Mouse (Mus musculus): ENCODE measurements around the gene Hspb3. TPM values are rescaled to one million over a fixed set of nuclear protein-coding genes. Genes with fewer than 3 reads are reported as not detected.

The Hspb3 gene
- 1.1 and 2.0 TPM in 2 replicates for polyA plus RNA-seq (2015; fragmentation: Nextera tagmentation; extraction: Ambion mirVana)

DNA sequence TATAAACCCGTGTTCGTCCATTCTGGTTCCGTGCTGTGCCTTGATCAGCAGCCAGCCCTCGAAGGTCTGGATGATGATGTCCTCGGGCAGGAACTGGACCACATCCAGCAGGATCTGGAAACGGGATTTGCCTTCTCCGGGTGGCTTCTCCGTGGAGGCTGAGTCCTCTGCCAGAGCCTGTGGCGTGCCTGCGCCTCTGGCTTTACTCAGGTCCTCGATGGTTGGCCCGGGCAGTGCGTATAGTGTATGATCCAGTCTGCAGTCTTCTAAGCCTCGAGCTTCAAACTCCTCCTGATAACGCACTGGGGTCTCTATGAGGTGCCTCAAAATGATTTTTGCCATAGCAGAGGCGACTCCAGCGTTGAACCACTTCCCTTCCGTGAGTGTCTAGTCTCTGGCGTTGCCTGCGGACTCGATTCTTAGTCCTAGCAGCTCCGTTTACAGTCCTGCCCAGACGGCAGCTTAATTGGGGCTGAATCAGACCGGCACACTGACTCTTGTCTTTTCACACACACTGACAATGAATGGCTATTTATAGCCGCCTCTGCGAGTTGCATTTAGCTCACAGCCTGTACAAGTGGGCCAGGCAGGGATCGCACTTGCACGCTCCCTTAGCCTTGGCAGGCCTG lies at the start of gene Hspb3:
TSS of gene Hspb3 (minus strand) at position 526 of the 629 bp plus-strand sequence.
- H3K4me2 ChIP-seq, result peak within 1 kb of the TSS; percentile 26
- H3K9ac ChIP-seq, result no peak within 1 kb of the TSS
- no peak within 1 kb of the TSS for H3K4me3 ChIP-seq
- no peaks in the 10 kb centered on the region for H3K27me3 ChIP-seq
- ATAC-seq (ENCODE audit: borderline replicate concordance, extremely low read depth, low FRiP score, low TSS enrichment), result no peak
- no peaks in the 10 kb centered on the region for H3K36me3 ChIP-seq
- H3K9me3 ChIP-seq, result no peaks in the 10 kb centered on the region
- no peak within 1 kb of the TSS for H3K27ac ChIP-seq
- H3K4me1 ChIP-seq, result no peaks in the 10 kb centered on the region
- WGBS, result 59% methylated on average over 28 of the region's 28 CpGs

DNA sequence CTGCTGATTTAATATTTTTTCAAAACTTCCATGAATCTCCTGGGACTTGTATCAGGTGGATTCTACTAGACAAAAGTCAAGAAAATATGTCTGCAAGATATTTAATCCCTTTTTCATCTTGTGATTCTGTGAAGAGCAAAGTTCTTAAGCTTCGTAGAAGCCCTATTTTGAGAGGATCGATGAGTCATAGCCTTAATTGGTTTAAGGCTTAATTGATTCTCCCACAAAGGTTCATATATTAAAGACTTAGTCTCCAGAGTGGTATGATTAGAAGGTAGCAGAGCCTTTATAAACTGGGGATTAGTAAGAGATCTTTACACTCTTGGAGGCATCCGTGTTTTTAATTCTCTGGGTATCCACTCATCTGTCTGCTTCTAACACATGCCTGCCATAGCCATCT lies 49.7 kb upstream of the Hspb3 start:
- Histone ChIP-seq H3K36me3 (no peaks in the 10 kb centered on the region), H3K9me3 (no peaks in the 10 kb centered on the region), H3K27ac (no peak overlapping the region), H3K4me3 (no peak overlapping the region), H3K4me1 (no peaks in the 10 kb centered on the region), H3K9ac (no peak overlapping the region), H3K27me3 (no peaks in the 10 kb centered on the region), H3K4me2 (no peak overlapping the region)
- WGBS, result 92% methylated on average over 3 of the region's 3 CpGs
- no peak for ATAC-seq (ENCODE audit: borderline replicate concordance, extremely low read depth, low FRiP score, low TSS enrichment)

DNA sequence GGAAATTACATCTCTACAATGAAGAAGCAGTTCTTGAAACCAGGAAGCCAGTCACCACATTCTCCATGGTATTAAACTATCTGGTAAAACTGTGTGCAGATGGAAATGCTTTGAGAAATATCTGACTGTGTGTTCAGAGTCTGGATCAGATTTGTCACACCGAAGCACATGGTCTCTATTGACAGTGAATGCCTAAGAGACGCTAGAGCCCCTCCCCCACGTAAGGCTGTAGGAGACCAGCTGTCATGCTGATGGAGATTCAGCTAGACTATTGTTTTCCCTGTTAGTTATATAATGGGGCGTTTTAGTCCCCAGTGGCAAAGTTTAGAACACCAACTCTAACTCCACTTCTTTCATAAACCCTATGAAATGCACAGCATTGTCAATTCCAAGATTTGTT lies 42.7 kb upstream of the Hspb3 start:
- no peak for ATAC-seq (ENCODE audit: borderline replicate concordance, extremely low read depth, low FRiP score, low TSS enrichment)
- Histone ChIP-seq H3K36me3 (no peaks in the 10 kb centered on the region), H3K4me3 (no peak overlapping the region), H3K27me3 (no peaks in the 10 kb centered on the region), H3K9me3 (no peaks in the 10 kb centered on the region), H3K4me2 (no peak overlapping the region), H3K4me1 (no peaks in the 10 kb centered on the region), H3K27ac (no peak overlapping the region), H3K9ac (no peak overlapping the region)
- 32% methylated on average over 4 of the region's 4 CpGs for WGBS

DNA sequence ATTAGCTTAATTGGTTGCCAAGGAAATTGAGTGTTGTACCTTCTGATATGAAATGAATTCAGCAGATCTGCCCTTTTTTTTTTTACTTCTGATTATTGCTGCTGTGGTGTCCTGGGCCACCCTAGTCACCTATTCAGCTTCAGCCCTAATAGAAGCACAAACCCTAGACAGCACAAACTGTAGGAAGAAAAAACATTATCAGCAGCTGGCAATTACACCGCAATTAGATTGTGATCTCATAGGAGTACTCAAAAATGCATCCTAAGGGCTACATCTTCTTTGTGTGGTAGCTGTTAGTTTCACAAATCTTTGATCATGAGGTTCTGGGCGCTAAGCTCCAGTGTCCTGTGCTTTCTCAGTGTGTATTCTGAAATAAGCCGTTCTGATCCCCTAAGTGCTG lies 37.7 kb upstream of the Hspb3 start:
- Histone ChIP-seq H3K9me3 (no peaks in the 10 kb centered on the region; the same call in 1 of the 2 replicates), H3K9ac (no peak overlapping the region), H3K4me3 (no peak overlapping the region), H3K27me3 (no peaks in the 10 kb centered on the region), H3K4me2 (no peak overlapping the region), H3K36me3 (no peaks in the 10 kb centered on the region), H3K27ac (no peak overlapping the region), H3K4me1 (peaks cover 4% of the 10 kb centered on the region; the same call in 1 of the 2 replicates)
- 81% methylated on average over 3 of the region's 3 CpGs for WGBS
- ATAC-seq (ENCODE audit: borderline replicate concordance, extremely low read depth, low FRiP score, low TSS enrichment), result no peak

DNA sequence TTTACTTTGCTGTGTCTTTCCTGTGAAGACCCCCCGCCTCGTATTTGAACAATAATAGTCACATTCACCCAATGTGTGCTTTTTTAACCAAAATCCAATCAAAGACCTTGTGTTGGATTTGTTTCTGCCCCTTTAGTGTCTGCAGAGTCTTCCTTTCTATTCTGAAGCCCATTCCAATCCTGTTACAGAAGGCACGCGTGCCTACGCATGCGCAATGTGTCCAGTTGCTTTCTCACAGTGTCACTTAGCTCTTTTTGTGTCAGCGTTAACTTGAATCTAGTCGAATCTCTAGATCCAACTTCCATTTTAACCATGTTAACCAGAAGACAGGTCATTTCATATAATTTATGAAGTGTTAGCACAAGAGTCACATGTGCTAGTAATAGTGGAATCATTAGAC lies 36.5 kb upstream of the Hspb3 start:
- Histone ChIP-seq H3K4me2 (0 out of 2 replicates have a peak overlapping the region, but pooled peaks have one; percentile 12), H3K9ac (no peak overlapping the region), H3K4me1 (peaks cover 4% of the 10 kb centered on the region; the same call in 1 of the 2 replicates), H3K27me3 (no peaks in the 10 kb centered on the region), H3K27ac (no peak overlapping the region), H3K4me3 (no peak overlapping the region), H3K36me3 (no peaks in the 10 kb centered on the region), H3K9me3 (no peaks in the 10 kb centered on the region; the same call in 1 of the 2 replicates)
- 74% methylated on average over 8 of the region's 8 CpGs for WGBS
- ATAC-seq (ENCODE audit: borderline replicate concordance, extremely low read depth, low FRiP score, low TSS enrichment), result no peak

DNA sequence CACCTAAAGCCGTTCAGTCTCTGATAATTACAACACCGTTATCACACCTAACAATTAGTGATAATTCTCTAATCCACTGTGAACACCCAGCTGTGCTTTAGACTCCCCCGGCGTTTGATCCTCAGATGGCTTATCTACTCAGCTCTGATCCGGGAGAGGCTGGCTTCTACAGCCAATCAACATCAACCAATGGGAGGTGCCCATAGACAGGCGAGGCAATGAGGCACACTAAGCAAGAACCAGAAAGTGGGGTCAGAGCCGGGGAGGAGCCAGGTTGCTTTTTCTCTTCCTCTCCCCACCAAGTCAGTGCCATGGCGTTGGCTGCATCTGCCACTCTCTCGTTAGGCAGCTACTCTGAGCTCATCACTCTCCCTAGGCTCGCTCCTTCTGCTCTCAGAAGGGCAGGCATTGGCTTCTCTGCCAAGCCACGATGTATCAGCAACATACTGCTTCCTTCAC lies 36.0 kb upstream of the Hspb3 start:
- no peaks in the 10 kb centered on the region for H3K27me3 ChIP-seq
- 37% methylated on average over 11 of the region's 11 CpGs for WGBS
- H3K9ac ChIP-seq, result no peak overlapping the region
- peaks cover 4% of the 10 kb centered on the region; the same call in 1 of the 2 replicates for H3K4me1 ChIP-seq
- no peak overlapping the region for H3K27ac ChIP-seq
- H3K36me3 ChIP-seq, result no peaks in the 10 kb centered on the region
- peak overlapping the region; percentile 12; the same call in 1 of the 2 replicates for H3K4me2 ChIP-seq
- ATAC-seq (ENCODE audit: borderline replicate concordance, extremely low read depth, low FRiP score, low TSS enrichment), result no peak
- no peak overlapping the region for H3K4me3 ChIP-seq
- H3K9me3 ChIP-seq, result no peaks in the 10 kb centered on the region; the same call in 1 of the 2 replicates

DNA sequence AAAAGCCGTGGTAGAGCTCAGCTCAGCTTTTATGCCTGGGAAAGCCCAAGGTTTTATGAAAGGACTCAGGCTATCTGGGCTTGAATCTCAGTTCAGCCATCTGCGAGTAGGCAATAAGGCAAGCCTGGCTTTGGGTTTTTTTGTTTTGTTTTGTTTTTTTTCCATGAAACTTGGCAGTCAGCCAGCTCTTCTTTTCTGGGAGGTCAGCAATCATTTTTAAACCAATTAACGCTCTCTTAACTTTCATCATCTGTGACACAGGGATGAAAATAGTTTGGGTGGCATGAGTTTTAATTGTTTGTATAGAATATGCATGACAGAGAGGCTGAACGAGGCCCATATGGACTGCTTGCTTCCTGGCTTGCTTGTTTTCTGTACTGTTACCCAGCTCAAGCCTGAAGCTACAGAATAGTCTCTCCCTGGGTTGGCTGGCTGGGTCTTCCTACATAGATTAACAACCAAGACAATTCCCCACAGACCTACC lies 33.4 kb upstream of the Hspb3 start:
- no peaks in the 10 kb centered on the region for H3K36me3 ChIP-seq
- no peak overlapping the region for H3K9ac ChIP-seq
- H3K4me2 ChIP-seq, result no peak overlapping the region
- no peaks in the 10 kb centered on the region; the same call in 1 of the 2 replicates for H3K9me3 ChIP-seq
- ATAC-seq (ENCODE audit: borderline replicate concordance, extremely low read depth, low FRiP score, low TSS enrichment), result peak; percentile 40; the same call in 1 of the 2 replicates
- H3K27me3 ChIP-seq, result no peaks in the 10 kb centered on the region
- no peak overlapping the region for H3K27ac ChIP-seq
- WGBS, result 44% methylated on average over 4 of the region's 4 CpGs
- no peak overlapping the region for H3K4me3 ChIP-seq
- H3K4me1 ChIP-seq, result peaks cover 4% of the 10 kb centered on the region; the same call in 1 of the 2 replicates

DNA sequence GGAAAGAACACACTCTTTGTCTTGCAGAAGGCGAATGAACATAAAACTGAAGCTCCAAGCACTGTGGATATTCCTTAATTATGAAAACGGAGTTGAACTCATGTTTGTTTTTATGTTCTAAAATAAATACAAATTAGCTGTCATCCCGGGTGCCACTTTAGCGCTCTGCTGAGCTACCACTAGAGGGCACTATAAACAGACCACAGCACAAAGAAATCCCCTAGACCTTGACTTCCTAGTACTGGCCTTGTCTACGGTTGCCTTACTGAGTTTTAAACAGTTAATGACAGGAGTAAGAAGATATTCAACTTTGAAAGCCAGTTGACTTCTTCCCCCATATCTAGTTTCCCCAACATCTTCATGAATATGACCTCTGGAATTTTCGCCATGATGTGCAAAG lies 29.9 kb upstream of the Hspb3 start:
- H3K4me2 ChIP-seq, result no peak overlapping the region
- H3K4me3 ChIP-seq, result no peak overlapping the region
- no peaks in the 10 kb centered on the region for H3K36me3 ChIP-seq
- no peak overlapping the region for H3K27ac ChIP-seq
- 18% methylated on average over 6 of the region's 6 CpGs for WGBS
- H3K9ac ChIP-seq, result no peak overlapping the region
- no peaks in the 10 kb centered on the region; the same call in 1 of the 2 replicates for H3K9me3 ChIP-seq
- H3K4me1 ChIP-seq, result no peaks in the 10 kb centered on the region
- no peak for ATAC-seq (ENCODE audit: borderline replicate concordance, extremely low read depth, low FRiP score, low TSS enrichment)
- no peaks in the 10 kb centered on the region for H3K27me3 ChIP-seq

DNA sequence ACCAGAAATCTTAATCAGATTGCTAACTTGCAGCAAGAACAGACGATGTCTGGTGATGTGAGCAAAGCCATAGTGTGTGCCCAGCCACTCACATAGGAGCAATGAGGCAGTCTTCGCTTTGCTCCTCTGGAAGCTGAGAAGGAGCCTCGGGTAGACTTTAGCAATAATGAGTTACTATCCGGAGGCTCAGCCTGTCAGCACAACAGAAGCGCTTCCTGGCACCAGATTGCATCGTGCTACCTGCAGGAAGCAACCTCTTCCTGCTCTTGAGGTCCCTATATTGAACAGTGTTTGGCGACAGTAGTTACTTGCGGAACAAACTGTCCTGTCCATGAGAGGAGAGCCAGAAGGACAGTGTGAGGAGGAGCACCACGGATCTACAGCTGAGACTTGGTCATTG lies 28.2 kb upstream of the Hspb3 start:
- no peaks in the 10 kb centered on the region for H3K4me1 ChIP-seq
- no peaks in the 10 kb centered on the region for H3K9me3 ChIP-seq
- no peaks in the 10 kb centered on the region for H3K27me3 ChIP-seq
- no peak overlapping the region for H3K4me2 ChIP-seq
- H3K27ac ChIP-seq, result no peak overlapping the region
- no peak for ATAC-seq (ENCODE audit: borderline replicate concordance, extremely low read depth, low FRiP score, low TSS enrichment)
- WGBS, result 59% methylated on average over 9 of the region's 9 CpGs
- H3K4me3 ChIP-seq, result no peak overlapping the region
- no peaks in the 10 kb centered on the region for H3K36me3 ChIP-seq
- H3K9ac ChIP-seq, result no peak overlapping the region

DNA sequence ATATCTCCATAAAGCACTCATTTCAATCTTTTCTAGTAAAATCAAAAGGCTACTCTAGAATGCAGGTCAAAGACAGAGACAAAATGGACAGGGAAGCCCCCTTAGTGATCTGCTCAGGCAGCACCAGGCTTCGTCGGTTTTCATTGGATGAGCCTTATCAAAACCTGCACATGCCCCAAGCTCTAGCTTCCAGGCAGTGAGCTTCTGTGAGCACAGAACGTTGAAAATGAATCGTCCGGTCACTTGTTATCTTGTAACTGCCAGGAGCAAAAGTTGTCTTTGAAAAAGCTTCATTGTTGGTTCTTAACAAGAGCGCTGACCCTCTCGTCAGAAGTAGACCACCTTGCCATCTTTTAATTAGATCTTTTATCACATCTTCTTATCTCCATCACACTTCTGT lies 26.4 kb upstream of the Hspb3 start:
- 56% methylated on average over 7 of the region's 7 CpGs for WGBS

DNA sequence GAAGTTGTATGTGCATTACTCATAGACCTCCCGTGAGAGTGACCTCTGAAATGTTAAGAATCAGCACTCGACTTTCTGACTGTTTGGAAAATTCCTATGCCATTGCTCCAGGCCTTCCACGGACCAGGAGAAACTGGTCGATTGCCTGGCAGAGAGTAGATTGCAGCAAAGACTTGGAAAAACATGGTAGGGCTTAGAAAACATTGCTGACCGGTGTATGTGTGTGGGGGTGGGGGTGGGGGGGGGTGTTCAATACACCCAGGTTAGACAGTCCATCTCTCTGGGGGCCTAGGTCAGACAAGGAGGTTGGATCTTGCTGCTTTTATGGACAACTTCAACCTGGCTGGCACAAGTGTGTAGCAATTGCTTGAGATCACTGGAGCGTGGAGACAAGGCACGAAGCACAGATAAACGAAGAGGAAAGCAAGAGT lies 23.2 kb upstream of the Hspb3 start:
- Histone ChIP-seq H3K4me3 (no peak overlapping the region), H3K27me3 (no peaks in the 10 kb centered on the region), H3K4me2 (no peak overlapping the region), H3K9ac (no peak overlapping the region), H3K9me3 (no peaks in the 10 kb centered on the region), H3K27ac (no peak overlapping the region), H3K4me1 (no peaks in the 10 kb centered on the region), H3K36me3 (no peaks in the 10 kb centered on the region)
- WGBS, result 46% methylated on average over 8 of the region's 8 CpGs
- no peak for ATAC-seq (ENCODE audit: borderline replicate concordance, extremely low read depth, low FRiP score, low TSS enrichment)

More for the DNA sequence above, 26.4 kb upstream of the Hspb3 start:
- no peak overlapping the region for H3K27ac ChIP-seq
- no peak for ATAC-seq (ENCODE audit: borderline replicate concordance, extremely low read depth, low FRiP score, low TSS enrichment)
- no peak overlapping the region for H3K4me2 ChIP-seq
- no peaks in the 10 kb centered on the region for H3K9me3 ChIP-seq
- H3K36me3 ChIP-seq, result no peaks in the 10 kb centered on the region
- no peak overlapping the region for H3K4me3 ChIP-seq
- no peak overlapping the region for H3K9ac ChIP-seq
- no peaks in the 10 kb centered on the region for H3K4me1 ChIP-seq
- H3K27me3 ChIP-seq, result no peaks in the 10 kb centered on the region

DNA sequence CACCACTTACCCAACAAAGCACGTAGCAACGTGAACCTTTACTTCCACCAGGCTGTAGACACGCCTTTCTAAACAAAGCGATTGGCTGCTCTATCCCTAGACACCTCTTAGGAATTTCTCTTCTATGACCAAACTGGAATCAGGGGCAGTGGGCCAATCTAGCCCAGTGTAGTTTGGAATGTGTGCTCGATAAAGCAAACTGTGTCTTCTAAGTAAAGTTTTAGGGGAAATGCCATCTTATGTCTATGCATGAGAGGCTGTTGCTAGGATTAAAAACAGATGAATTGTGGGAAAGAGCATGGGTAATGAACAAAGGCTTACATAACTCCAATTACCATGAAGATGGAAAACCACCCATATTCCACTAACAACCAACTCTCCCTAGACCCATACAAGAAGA lies 19.3 kb upstream of the Hspb3 start:
- no peak overlapping the region for H3K4me2 ChIP-seq
- no peak overlapping the region for H3K9ac ChIP-seq
- H3K36me3 ChIP-seq, result no peaks in the 10 kb centered on the region
- no peak overlapping the region for H3K4me3 ChIP-seq
- ATAC-seq (ENCODE audit: borderline replicate concordance, extremely low read depth, low FRiP score, low TSS enrichment), result no peak
- no peak overlapping the region for H3K27ac ChIP-seq
- no peaks in the 10 kb centered on the region for H3K9me3 ChIP-seq
- H3K4me1 ChIP-seq, result no peaks in the 10 kb centered on the region
- 62% methylated on average over 5 of the region's 5 CpGs for WGBS
- no peaks in the 10 kb centered on the region for H3K27me3 ChIP-seq
